Mouse (Mus musculus) brown adipose tissue, adult 24 weeks (tissue): ENCODE results near the gene Rph3al. TPM values are rescaled to one million over a fixed set of nuclear protein-coding genes. Genes with fewer than 3 reads are reported as not detected.

ENCODE experiments used
- H3K27ac ChIP-seq: fragments of 200-500 bp; replicated peaks from 2 replicates; pipeline ENCODE4 v1.5.1; 2012; ENCODE audit warnings: low read depth, mild to moderate bottlenecking, low read length
- H3K4me1 ChIP-seq: fragments of 200-500 bp; 2 replicates; pipeline ENCODE4 v1.6.1; 2012; ENCODE audit warnings: low read length, mixed read lengths; ENCODE audit not compliant: control insufficient read depth, insufficient read depth, insufficient read length
- H3K4me3 ChIP-seq: fragments of 200-500 bp; 2 replicates; pipeline ENCODE4 v1.5.1; 2012; ENCODE audit warnings: low read depth, mild to moderate bottlenecking, low read length, moderate library complexity; ENCODE audit not compliant: insufficient read depth
- polyA plus RNA-seq: library from polyadenylated mRNA; stranded (reverse); fragments of >200 nt; gene quantifications from 2 replicates; pipeline ENCODE4 v1.2.4, GENCODE M21; 2012; ENCODE audit not compliant: missing spikeins, insufficient read depth, insufficient read length

Gene Rph3al
- polyA plus RNA-seq, 1 experiment, result 1.9 TPM

DNA sequence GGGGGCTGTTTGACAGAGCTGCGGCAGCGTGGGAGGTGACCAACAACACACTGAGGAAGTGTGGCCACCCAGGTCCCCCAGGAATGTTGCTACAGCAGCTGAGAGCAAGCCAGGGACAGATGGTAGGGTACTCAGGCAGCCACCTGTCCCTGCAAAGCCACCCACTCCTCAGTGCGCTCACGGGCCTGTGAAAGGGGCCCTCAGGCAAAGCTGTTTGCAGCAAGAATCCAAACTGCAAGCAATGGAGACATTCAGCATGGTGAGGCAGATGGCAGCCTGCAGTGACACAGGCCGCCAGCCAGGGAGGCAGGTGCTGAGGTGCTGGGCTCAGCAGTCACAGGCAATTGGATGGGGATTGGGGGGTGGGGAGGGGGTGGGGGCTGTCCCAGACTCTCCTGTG, 68.3 kb downstream of the Rph3al start:
- H3K4me3 ChIP-seq, result no peak overlapping the region
- no peak overlapping the region for H3K27ac ChIP-seq
- no peaks in the 10 kb centered on the region for H3K4me1 ChIP-seq

- Histone ChIP-seq H3K4me3 (no peak overlapping the region), H3K4me1 (no peaks in the 10 kb centered on the region), H3K27ac (no peak overlapping the region)
These were observed 71.4 kb downstream of the Rph3al start for GRCm38 (mm10) chr11:75866861-75867260.

DNA sequence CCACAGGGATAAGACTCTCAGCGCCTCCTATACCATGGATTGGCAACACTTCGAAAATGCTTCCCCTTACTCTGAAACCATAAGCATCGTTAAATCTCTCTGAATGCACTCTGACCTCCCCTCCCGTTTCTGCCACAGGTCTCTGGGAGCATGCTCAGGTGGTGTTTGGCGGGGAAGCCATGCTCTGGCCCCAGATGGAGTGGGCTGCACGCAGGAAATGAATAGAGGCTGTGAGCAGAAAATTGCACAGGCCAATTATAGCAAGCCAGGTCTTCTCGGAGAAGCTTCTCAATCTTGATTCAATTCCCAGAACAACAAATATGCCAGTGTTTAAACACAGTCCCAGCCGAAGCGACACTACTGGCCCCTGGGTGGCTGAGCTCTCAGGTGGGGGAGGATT, 72.4 kb downstream of the Rph3al start:
- no peaks in the 10 kb centered on the region for H3K4me1 ChIP-seq
- no peak overlapping the region for H3K4me3 ChIP-seq

GRCm38 (mm10) chr11:75865253-75865619, 73.0 kb downstream of the Rph3al start:
- no peak overlapping the region for H3K4me3 ChIP-seq
- H3K4me1 ChIP-seq, result no peaks in the 10 kb centered on the region
- H3K27ac ChIP-seq, result no peak overlapping the region

More for the DNA sequence above, 72.4 kb downstream of the Rph3al start:
- no peak overlapping the region for H3K27ac ChIP-seq

DNA sequence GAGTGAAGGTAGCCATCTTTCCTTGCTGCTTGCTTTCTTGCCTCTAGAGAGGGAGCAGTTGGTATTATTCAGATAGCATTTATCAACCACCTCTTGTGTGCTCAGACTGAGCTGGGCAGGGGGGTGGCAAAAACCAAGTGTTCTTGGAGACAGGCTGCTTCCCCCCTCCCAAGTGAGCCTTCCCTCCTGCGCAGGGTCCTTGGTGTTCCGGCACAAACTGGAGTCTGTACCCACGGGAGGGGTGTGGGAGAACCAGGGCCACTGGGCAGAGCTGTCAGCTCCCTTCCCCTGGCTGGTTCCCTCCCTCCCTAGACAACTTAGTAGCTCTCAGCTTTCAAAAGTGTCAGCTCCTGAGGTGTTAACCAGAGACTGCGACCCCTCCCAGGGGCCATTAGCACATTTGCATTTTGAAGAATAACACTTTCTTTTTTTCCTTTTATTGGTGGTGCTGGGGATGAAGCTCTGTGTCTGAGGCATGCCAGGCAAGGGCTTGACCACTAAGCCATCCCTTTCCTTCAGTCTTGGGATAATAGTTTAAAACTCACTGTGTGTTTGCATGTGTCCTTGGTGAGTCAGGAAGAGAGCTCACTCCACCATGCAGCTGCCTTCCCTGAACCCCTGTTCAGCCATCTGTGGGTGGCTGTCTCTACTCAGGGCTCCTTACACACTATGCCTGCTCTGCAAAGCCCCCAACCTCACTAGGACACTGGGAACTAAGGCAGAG, 73.5 kb downstream of the Rph3al start:
- Histone ChIP-seq H3K27ac (no peak overlapping the region), H3K4me3 (no peak overlapping the region), H3K4me1 (peaks cover 2% of the 10 kb centered on the region; the same call in 1 of the 2 replicates)

- no peak overlapping the region for H3K4me3 ChIP-seq
- H3K27ac ChIP-seq, result no peak overlapping the region
- H3K4me1 ChIP-seq, result peaks cover 17% of the 10 kb centered on the region; the same call in 1 of the 2 replicates
These were observed 75.8 kb downstream of the Rph3al start for GRCm38 (mm10) chr11:75862466-75862865.

- Histone ChIP-seq H3K27ac (no peak overlapping the region), H3K4me1 (peaks cover 18% of the 10 kb centered on the region; the same call in 1 of the 2 replicates), H3K4me3 (no peak overlapping the region)
These were observed 76.6 kb downstream of the Rph3al start for GRCm38 (mm10) chr11:75861653-75862052.

- no peak overlapping the region for H3K27ac ChIP-seq
- H3K4me3 ChIP-seq, result no peak overlapping the region
- peaks cover 18% of the 10 kb centered on the region; the same call in 1 of the 2 replicates for H3K4me1 ChIP-seq
These were observed 77.0 kb downstream of the Rph3al start for GRCm38 (mm10) chr11:75861213-75861612.

- no peak overlapping the region for H3K27ac ChIP-seq
- H3K4me3 ChIP-seq, result no peak overlapping the region
- H3K4me1 ChIP-seq, result peaks cover 18% of the 10 kb centered on the region; the same call in 1 of the 2 replicates
These were observed 78.8 kb downstream of the Rph3al start for GRCm38 (mm10) chr11:75859460-75859859.

DNA sequence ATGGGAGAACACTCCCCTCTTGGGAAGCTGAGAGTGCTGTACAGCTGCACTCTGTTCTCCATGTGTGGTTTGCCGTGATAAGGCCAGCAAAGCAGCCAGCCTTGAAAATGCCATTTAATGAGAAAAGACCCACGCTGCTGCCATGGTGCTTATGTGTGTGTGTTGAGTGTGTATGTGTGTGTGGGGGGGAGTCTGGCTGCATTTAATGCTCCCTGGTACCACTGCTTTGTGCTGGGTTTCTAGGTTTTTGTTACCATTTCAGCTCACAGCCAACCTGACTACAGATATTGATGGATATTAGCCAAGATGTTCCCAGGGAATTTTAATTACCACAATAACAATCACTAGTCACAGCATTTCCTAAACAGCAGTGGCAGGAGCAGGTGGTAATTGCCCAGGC, 79.3 kb downstream of the Rph3al start:
- no peak overlapping the region for H3K27ac ChIP-seq
- H3K4me3 ChIP-seq, result no peak overlapping the region
- H3K4me1 ChIP-seq, result peaks cover 18% of the 10 kb centered on the region; the same call in 1 of the 2 replicates

DNA sequence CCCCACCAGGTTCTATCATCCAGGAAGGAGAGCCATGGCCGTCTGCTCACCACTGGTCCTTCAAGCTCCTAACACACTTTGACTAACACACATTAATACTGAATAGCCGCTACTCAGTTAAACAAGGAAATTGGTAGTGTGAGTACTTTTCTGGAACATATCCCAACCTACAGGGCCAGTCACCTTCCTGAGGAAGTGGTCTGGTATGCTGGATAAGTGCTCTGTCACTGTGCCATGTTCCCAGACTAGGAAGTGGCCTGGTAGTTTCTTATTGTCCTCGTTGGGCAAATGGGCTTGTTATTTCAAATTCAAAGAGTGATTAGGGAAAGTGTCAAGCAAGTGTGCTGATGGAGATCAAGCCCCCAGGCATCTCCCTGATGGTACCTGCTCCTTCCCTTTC, 80.4 kb downstream of the Rph3al start:
- no peak overlapping the region for H3K27ac ChIP-seq
- H3K4me3 ChIP-seq, result no peak overlapping the region
- H3K4me1 ChIP-seq, result peaks cover 18% of the 10 kb centered on the region; the same call in 1 of the 2 replicates

DNA sequence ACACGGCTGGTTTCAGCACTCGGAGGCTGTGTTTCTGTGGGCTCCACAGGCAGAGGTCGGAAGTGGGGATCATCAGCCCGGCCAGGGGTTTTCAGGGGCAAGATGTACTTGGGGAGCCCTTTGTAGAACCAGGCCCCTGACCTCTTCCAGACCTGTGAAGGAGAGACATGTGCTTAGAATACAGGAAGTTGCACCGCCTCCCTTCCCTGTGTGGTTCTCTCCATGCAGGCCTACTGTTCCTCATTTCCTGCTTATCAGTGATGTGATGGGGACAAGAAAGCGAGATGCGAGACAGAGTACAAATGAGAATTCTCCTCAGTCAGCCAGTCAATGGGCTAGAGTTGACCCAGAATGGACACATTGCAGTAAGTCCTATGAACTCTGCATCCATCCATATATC, 83.9 kb downstream of the Rph3al start:
- peaks cover 12% of the 10 kb centered on the region; the same call in 1 of the 2 replicates for H3K4me1 ChIP-seq
- H3K27ac ChIP-seq, result no peak overlapping the region
- H3K4me3 ChIP-seq, result no peak overlapping the region

- no peak overlapping the region for H3K27ac ChIP-seq
- H3K4me3 ChIP-seq, result no peak overlapping the region
- H3K4me1 ChIP-seq, result 0 out of 2 replicates have a peak, but pooled peaks cover 4% of the 10 kb centered on the region
These were observed 85.1 kb downstream of the Rph3al start for GRCm38 (mm10) chr11:75853067-75853636.

- no peak overlapping the region for H3K27ac ChIP-seq
- H3K4me1 ChIP-seq, result 0 out of 2 replicates have a peak, but pooled peaks cover under 1% of the 10 kb centered on the region
- no peak overlapping the region for H3K4me3 ChIP-seq
These were observed 85.7 kb downstream of the Rph3al start for GRCm38 (mm10) chr11:75852485-75852884.

DNA sequence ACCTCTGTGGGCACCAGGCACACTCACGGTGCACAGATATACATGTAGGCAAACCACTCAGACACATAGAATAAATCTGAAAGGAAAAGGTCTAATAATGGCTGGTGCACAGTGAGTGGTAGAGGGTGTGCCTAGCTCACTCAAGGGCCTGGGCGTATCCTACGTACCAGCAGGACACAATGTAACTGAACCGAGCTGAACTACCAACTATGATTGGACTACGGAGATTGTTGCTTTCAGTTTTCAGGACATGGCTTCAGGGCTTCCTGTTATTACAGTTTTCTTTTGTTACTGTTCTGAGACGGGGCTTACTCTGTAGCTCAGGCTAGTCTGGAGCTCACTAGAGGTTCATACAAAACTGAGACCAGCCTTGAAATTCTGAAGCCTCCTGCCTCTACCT, 88.7 kb downstream of the Rph3al start:
- no peak overlapping the region for H3K27ac ChIP-seq
- no peaks in the 10 kb centered on the region for H3K4me1 ChIP-seq
- no peak overlapping the region for H3K4me3 ChIP-seq

DNA sequence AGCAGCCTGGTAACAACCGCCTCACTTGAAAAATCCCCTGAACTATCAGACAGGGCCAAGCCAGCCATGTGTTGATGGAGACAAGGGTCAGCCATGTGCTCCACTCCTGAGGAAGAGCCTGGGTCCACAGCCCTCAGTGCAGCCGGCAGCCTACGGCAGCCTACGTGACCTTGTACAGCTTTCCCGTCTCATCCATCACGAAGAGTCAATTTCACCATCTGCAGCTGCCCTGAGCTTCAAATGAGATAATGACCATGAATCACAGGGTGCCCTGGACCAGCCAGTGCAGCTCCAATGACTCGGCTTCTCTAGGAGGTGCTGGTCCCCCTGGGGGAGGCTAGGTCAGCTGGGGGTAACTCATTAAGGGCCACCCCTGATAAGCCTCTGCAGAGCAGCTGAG, 91.6 kb downstream of the Rph3al start:
- no peak overlapping the region for H3K27ac ChIP-seq
- H3K4me1 ChIP-seq, result no peaks in the 10 kb centered on the region; the same call in 1 of the 2 replicates
- no peak overlapping the region for H3K4me3 ChIP-seq
